Mouse (Mus musculus): ENCODE measurements around the gene Hspa1b. TPM values are rescaled to one million over a fixed set of nuclear protein-coding genes. Genes with fewer than 3 reads are reported as not detected.
"Not testable (repeated sequence)": the region's sequence is repeated elsewhere in the genome, so short reads cannot be mapped to it uniquely, and the experiment has no call there.

The Hspa1b gene
- polyA plus RNA-seq, 1 experiment: 12.5 TPM

DNA sequence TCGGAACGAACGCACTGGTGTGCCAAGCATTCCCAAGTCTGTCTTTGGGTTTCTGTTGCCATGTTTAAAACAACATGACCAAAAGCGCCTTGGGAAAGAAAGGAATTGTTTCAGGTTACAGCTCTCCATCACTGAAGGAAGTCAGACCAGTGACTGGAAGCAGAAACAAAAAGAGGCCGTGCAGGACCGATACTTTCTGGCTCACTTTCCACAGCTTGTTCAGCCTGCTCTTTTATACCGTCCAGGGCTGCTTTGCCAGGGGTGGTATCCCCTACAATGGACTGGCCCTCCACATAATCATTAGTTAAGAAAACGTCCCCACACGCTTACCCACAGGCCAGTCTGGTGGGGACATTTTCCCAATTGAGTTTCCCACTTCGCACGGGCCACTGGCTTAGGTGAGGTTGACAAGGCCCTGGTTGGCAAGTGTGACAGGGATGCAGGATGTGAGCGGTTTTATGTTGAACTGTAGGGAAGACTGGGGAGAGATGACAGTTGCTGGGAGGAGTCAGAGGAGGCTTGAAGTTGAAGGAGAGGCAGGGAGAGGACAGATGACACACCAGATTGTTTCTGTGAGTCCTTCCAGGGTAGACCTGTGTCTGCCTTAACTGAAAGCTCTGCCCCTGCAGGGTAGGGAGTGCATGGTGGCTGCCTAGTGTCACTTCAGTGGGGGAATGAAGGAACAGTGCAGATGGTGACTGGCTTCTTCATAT is 43.3 kb upstream of the Hspa1b start:
- peak overlapping the region; percentile 100 for H3K27ac ChIP-seq (ENCODE audit: insufficient read depth, low read length)
- no peaks in the 10 kb centered on the region for H3K27me3 ChIP-seq (ENCODE audit: control insufficient read depth, insufficient read depth, low read length)
- peak overlapping the region; percentile 86 for H3K4me3 ChIP-seq (ENCODE audit: extremely low read depth, insufficient read depth, insufficient read length)
- H3K4me1 ChIP-seq (ENCODE audit: control insufficient read depth, insufficient read depth, insufficient read length): no peaks in the 10 kb centered on the region; the same call in 1 of the 2 replicates
- 3% methylated on average over 12 of the region's 12 CpGs for WGBS
- TF ChIP-seq CTCF (IDR thresholded peaks at IDR 0.05; ENCODE audit: extremely low read depth, insufficient read depth, insufficient read length, insufficient replicate concordance) (no peak), POLR2A (IDR thresholded peaks at IDR 0.05; ENCODE audit: low read depth, low read length) (no peak)
- peaks cover 33% of the 10 kb centered on the region for H3K36me3 ChIP-seq (ENCODE audit: control insufficient read depth, insufficient read depth, low read length)
- no peak for DNase-seq (ENCODE audit: low read depth in 1 of 2, low spot score in 2 of 2)

DNA sequence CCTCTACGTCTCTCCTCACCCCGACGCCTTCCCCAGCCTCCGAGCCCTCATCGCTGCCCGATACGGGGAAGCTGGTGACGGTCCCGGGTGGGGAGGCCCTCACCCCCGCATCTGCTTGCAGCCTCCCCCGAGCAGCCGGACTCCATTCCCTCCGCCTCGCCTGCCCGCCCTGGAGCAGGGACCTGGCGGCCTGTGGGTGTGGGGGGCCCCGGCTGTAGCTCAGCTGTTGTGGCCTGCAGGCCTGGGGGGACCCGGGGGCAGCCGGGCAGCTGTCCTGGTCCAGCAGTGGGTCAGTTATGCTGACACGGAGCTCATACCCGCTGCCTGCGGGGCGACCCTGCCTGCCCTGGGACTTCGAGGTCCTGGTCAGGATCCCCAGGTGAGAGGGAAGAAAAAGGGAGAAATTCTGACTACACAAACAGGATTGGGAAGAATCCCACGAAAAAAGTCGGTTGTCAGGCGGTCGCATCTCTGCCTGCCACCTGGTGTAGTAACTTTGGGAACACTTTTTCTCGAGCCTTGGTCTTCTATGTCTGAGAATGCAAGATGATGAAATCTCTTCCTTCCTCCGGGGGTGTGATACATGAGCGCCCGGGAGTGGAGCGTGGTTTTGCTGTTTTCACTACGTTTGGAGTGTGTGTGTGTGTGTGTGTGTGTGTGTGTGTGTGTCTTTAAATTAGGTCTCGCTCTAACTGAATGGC is 42.6 kb upstream of the Hspa1b start:
- 0 out of 2 replicates have a peak, but pooled peaks have one; percentile 14 for TF ChIP-seq POLR2A (IDR thresholded peaks at IDR 0.05; ENCODE audit: low read depth, low read length)
- no peak for TF ChIP-seq CTCF (IDR thresholded peaks at IDR 0.05; ENCODE audit: extremely low read depth, insufficient read depth, insufficient read length, insufficient replicate concordance)
- Histone ChIP-seq H3K27ac (ENCODE audit: insufficient read depth, low read length) (peak overlapping the region; percentile 100), H3K27me3 (ENCODE audit: control insufficient read depth, insufficient read depth, low read length) (no peaks in the 10 kb centered on the region), H3K4me1 (ENCODE audit: control insufficient read depth, insufficient read depth, insufficient read length) (no peaks in the 10 kb centered on the region; the same call in 1 of the 2 replicates), H3K4me3 (ENCODE audit: extremely low read depth, insufficient read depth, insufficient read length) (peak overlapping the region; percentile 86), H3K36me3 (ENCODE audit: control insufficient read depth, insufficient read depth, low read length) (peaks cover 33% of the 10 kb centered on the region)
- peak in 1 of 2 experiments; percentile 39 for DNase-seq (ENCODE audit: low read depth in 1 of 2, low spot score in 2 of 2)
- under 1% methylated on average over 35 of the region's 35 CpGs for WGBS

DNA sequence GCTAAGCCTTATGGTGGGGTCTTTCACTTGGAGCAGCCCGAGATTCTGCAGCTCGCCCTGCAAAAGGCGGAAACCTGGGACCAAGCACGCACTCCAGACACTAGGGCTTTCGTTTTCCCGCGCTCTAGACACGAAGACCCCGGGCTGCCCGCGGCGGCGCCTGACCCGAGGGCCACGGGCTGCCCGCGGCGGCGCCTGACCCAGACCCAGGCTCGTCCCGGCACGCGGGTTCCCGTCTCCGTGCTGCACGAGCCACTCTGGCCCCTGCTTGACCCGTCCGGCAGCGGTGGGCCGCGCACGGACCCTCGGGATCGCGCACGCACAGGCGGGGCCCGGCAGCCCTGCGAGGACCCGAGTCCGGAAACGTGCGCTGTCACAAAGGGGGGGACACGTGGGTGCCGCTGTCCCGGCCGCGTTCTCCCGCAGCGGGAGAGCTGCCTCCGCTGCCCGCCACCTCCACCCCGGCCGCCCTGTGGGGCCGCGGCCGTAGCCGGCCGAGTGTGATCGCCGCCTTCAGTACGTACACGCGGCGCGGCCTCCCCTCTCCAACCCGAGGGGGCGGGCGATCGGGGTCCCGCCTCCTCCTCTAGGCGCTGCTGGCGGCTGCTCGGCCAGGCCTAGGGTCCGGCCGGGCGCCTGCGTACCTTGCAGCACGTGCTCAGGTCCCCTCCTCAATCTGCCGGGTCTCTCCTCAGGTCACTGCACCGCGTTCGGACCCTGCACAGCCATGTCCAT is 41.8 kb upstream of the Hspa1b start, which contains the start of gene Vars:
Gene Vars (plus strand): TSS at position 271 of the 735 bp plus-strand sequence.
- under 1% methylated on average over 82 of the region's 83 CpGs for WGBS

DNA sequence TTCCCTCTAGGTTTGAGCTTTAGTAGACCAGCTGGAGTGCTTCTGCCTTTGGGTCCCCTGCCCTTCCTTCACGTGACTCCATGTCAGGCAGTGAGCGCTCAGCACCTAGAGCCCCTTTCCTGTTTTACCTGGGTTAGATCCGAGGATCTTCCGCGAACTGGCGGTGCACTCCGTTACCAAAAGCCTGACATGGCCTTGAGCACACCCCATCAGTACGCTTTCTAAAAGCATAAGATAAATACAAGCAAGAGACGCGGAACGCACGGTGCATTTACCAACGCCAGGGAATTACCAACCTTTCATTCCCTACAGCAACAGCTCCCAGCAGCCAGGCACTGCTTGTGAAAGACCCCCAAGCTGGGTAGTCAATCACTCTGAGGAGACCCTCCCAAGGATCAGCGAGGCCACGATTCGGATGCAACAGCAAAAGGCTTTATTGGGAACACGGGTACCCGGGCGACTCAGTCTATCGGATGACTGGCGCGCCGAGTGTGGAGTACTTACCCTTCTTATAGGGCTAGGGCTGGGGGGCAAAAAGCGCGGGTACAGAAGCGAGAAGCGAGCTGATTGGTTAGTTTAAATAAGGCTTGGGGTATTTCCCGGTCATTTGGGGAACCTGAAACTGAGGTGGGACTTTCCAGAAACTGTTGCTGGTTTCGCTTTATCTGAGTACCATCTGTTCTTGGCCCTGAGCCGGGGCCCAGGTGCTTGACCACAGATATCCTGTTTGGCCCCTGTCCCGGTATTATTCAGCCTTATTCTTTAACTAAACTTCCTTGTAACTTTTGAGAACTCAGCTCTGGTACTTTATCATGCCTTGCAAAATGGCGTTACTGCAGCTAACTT is 41.1 kb upstream of the Hspa1b start:
- WGBS: 3% methylated on average over 30 of the region's 32 CpGs
- peak; percentile 57; the same call in 1 of the 2 replicates for TF ChIP-seq POLR2A (IDR thresholded peaks at IDR 0.05; ENCODE audit: low read depth, low read length)
- H3K4me1 ChIP-seq (ENCODE audit: control insufficient read depth, insufficient read depth, insufficient read length): not testable (repeated sequence)

More for the DNA sequence above, 41.8 kb upstream of the Hspa1b start, which contains the start of gene Vars:
- H3K27me3 ChIP-seq (ENCODE audit: control insufficient read depth, insufficient read depth, low read length): no peaks in the 10 kb centered on the region
- peak; percentile 87 for TF ChIP-seq POLR2A (IDR thresholded peaks at IDR 0.05; ENCODE audit: low read depth, low read length)
- TF ChIP-seq CTCF (IDR thresholded peaks at IDR 0.05; ENCODE audit: extremely low read depth, insufficient read depth, insufficient read length, insufficient replicate concordance): no peak
- H3K4me1 ChIP-seq (ENCODE audit: control insufficient read depth, insufficient read depth, insufficient read length): no peaks in the 10 kb centered on the region; the same call in 1 of the 2 replicates
- peak within 1 kb of the TSS; percentile 100 for H3K27ac ChIP-seq (ENCODE audit: insufficient read depth, low read length)
- H3K36me3 ChIP-seq (ENCODE audit: control insufficient read depth, insufficient read depth, low read length): peaks cover 34% of the 10 kb centered on the region
- peak; percentile 71 to 76 for DNase-seq (ENCODE audit: low read depth in 1 of 2, low spot score in 2 of 2)
- peak within 1 kb of the TSS; percentile 86 for H3K4me3 ChIP-seq (ENCODE audit: extremely low read depth, insufficient read depth, insufficient read length)

DNA sequence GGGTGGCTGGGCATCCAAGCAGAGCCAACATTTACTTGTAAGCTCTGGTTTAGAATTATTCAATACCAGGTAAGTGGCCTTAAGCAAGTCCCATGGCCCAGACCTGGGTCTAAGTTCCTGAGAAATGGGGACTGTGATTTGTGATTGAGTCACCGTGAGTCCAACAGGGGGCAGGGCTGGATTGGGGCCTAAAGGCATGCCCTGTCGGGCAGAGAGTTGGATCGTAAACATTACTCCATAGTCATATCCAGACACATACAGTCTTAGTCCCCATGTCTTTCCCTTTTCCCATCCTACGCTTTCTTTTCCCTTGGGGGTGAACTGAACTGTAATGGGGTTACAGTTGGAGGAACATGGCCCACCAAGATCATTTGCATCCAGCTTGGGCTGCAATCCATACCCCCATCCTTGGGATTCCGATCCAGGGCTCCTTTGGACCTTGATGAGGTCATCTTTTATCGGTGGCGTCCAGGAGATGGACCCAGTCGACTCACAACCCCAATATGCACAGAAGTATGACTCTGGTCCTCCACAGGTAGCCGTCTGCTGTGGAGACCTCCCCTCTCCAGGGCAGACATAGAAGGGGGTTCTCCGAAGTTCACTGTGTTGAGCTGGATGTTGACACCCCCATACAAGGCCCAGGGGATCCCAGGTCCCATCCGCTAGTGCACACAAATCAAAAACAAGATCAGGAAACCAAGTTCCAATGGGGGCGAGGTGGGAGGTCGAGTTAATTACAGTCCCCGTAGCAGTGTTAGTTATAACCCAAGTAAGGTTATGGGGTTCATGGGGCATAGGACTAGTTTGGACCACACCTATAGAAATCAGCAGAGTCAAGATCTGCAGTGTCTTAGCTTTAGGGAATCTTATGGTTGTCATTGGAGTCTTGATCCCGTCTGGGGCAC is 39.7 kb upstream of the Hspa1b start:
- H3K4me1 ChIP-seq (ENCODE audit: control insufficient read depth, insufficient read depth, insufficient read length): no peaks in the 10 kb centered on the region; the same call in 1 of the 2 replicates
- H3K4me3 ChIP-seq (ENCODE audit: extremely low read depth, insufficient read depth, insufficient read length): peak overlapping the region; percentile 61
- WGBS: 46% methylated on average over 15 of the region's 15 CpGs
- peak overlapping the region; percentile 87 for H3K27ac ChIP-seq (ENCODE audit: insufficient read depth, low read length)
- DNase-seq (ENCODE audit: low read depth in 1 of 2, low spot score in 2 of 2): no peak
- H3K27me3 ChIP-seq (ENCODE audit: control insufficient read depth, insufficient read depth, low read length): no peaks in the 10 kb centered on the region
- peaks cover 16% of the 10 kb centered on the region for H3K36me3 ChIP-seq (ENCODE audit: control insufficient read depth, insufficient read depth, low read length)
- TF ChIP-seq POLR2A (IDR thresholded peaks at IDR 0.05; ENCODE audit: low read depth, low read length) (no peak), CTCF (IDR thresholded peaks at IDR 0.05; ENCODE audit: extremely low read depth, insufficient read depth, insufficient read length, insufficient replicate concordance) (no peak)

More for the DNA sequence above, 41.1 kb upstream of the Hspa1b start:
- H3K27me3 ChIP-seq (ENCODE audit: control insufficient read depth, insufficient read depth, low read length): not testable (repeated sequence)
- Histone ChIP-seq H3K4me3 (ENCODE audit: extremely low read depth, insufficient read depth, insufficient read length) (peak overlapping the region; percentile 86), H3K36me3 (ENCODE audit: control insufficient read depth, insufficient read depth, low read length) (peaks cover 27% of the 10 kb centered on the region), H3K27ac (ENCODE audit: insufficient read depth, low read length) (peak overlapping the region; percentile 100)
- DNase-seq (ENCODE audit: low read depth in 1 of 2, low spot score in 2 of 2): peak; percentile 54 to 64
